Mouse (Mus musculus) ES-E14 (cell line): ENCODE measurements around the gene Hoxd10.

Experiments
- MAFK ChIP-seq: IDR thresholded peaks from 2 replicates; pipeline ENCODE4 v1.6.1; 2014; ENCODE audit warnings: mild to moderate bottlenecking, low read depth, low read length, inconsistent platforms; ENCODE audit not compliant: insufficient read depth
- ZNF384 ChIP-seq: IDR thresholded peaks from 2 replicates; pipeline ENCODE4 v1.6.1; 2012; ENCODE audit warnings: low read depth, low read length, inconsistent platforms

DNA sequence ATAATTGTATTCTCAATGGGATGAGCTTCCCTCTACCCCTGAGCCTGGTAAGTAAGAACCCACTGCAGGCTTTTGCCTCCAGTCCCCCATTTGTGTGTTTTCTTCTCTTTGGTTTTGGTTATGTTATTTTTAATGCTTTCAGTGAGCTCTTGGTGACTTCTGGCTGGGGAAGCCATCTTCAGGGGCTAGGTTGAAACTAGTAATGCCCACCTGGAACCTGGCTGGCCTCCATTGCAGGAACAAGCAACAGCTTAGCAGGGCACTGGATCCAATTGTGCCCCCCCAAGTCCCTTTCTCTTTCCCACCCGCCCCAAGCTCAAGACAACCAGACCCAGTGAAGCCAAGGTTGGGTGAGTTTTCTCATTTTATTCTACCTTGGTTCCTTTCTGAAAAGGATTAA lies 3.7 kb downstream of the Hoxd10 start:
- TF ChIP-seq ZNF384 (no peak), MAFK (no peak)
